Mouse (Mus musculus) stomach, embryonic 14.5 days (tissue): ENCODE data around the gene Pwp1. TPM values are rescaled to one million over a fixed set of nuclear protein-coding genes. Genes with fewer than 3 reads are reported as not detected.
A peak's percentile ranks its signal among the peaks of the same experiment; 100 is the strongest.
"Not testable (repeated sequence)": the region's sequence is repeated elsewhere in the genome, so short reads cannot be mapped to it uniquely, and the experiment has no call there.

Experiments used
- ATAC-seq: fragments of 200-750 bp; cut with Nextera tagmentation; 2 replicates; pipeline ENCODE4 v1.8.0; 2017; ENCODE audit warnings: low read depth, moderate TSS enrichment; ENCODE audit not compliant: insufficient number of reproducible peaks, insufficient read depth, low FRiP score
- H3K27ac ChIP-seq: fragments of 300-500 bp; sonication (generic); 2 replicates; pipeline ENCODE4 v1.5.1; 2014; ENCODE audit warnings: mild to moderate bottlenecking, low read length, moderate library complexity, mixed read lengths
- H3K27me3 ChIP-seq: fragments of 300-500 bp; sonication (generic); 2 replicates; pipeline ENCODE4 v1.6.1; 2014; ENCODE audit warnings: low read length, control low read depth, mixed read lengths; ENCODE audit not compliant: control insufficient read depth, insufficient read depth
- H3K36me3 ChIP-seq: fragments of 300-500 bp; sonication (generic); 2 replicates; pipeline ENCODE4 v1.6.1; 2014; ENCODE audit warnings: mild to moderate bottlenecking, control low read depth, low read length, moderate library complexity, mixed read lengths; ENCODE audit not compliant: control insufficient read depth, insufficient read depth
- H3K4me1 ChIP-seq: fragments of 300-500 bp; sonication (generic); 2 replicates; pipeline ENCODE4 v1.6.1; 2014; ENCODE audit warnings: low read length, control low read depth, mixed read lengths; ENCODE audit not compliant: control insufficient read depth, insufficient read depth
- H3K4me2 ChIP-seq: fragments of 300-500 bp; sonication (generic); replicated peaks from 2 replicates; pipeline ENCODE4 v1.6.1; 2014; ENCODE audit warnings: low read depth, low read length, control low read depth
- H3K4me3 ChIP-seq: fragments of 300-500 bp; sonication (generic); 2 replicates; pipeline ENCODE4 v1.5.1; 2014; ENCODE audit warnings: low read depth, low read length, control low read depth
- H3K9ac ChIP-seq: fragments of 300-500 bp; sonication (generic); replicated peaks from 2 replicates; pipeline ENCODE4 v1.6.1; 2014; ENCODE audit warnings: low read depth, mild to moderate bottlenecking, control low read depth, low read length, moderate library complexity, mixed read lengths
- H3K9me3 ChIP-seq: fragments of 300-500 bp; sonication (generic); 2 replicates; pipeline ENCODE4 v1.6.1; 2016; ENCODE audit warnings: low read depth, low read length, control low read depth; ENCODE audit not compliant: control insufficient read depth
- WGBS: fragments of 180-500 bp; shearing (Covaris S2); extraction: QIAGEN DNeasy Blood & Tissue Kit; methylation state at CpG from one replicate; pipeline ENCODE4 v1.1.7; 2014; 5-methylcytosine and 5-hydroxymethylcytosine counted together
- polyA plus RNA-seq: library from polyadenylated mRNA; unstranded; fragments of >200 nt; fragmentation: Nextera tagmentation; extraction: Ambion mirVana; gene quantifications from 2 replicates; pipeline ENCODE4 v1.2.1, GENCODE M21; 2014

Pwp1 gene
- polyA plus RNA-seq = 72.2 and 73.6 TPM in 2 replicates

GRCm38 (mm10) chr10:85829085-85829853 lies at the start of gene Pwp1:
Gene Pwp1, plus strand, starts transcription at chr10:85829494.
- ATAC-seq = peak; percentile 87
- not testable (repeated sequence) for H3K9me3 ChIP-seq, H3K4me1 ChIP-seq, H3K36me3 ChIP-seq, H3K27ac ChIP-seq, H3K27me3 ChIP-seq
- peak within 1 kb of the TSS; percentile 75 for H3K4me2 ChIP-seq
- H3K4me3 ChIP-seq = peak within 1 kb of the TSS; percentile 38
- 3% methylated on average over 49 of the region's 49 CpGs for WGBS
- H3K9ac ChIP-seq = peak within 1 kb of the TSS; percentile 61

GRCm38 (mm10) chr10:85822143-85822696 lies 7.1 kb upstream of the Pwp1 start:
- not testable (repeated sequence) for H3K9me3 ChIP-seq, ATAC-seq, H3K36me3 ChIP-seq, H3K4me1 ChIP-seq, H3K9ac ChIP-seq, H3K27ac ChIP-seq, H3K4me2 ChIP-seq, H3K27me3 ChIP-seq, H3K4me3 ChIP-seq
- 77% methylated on average over 1 of the region's 3 CpGs for WGBS

GRCm38 (mm10) chr10:85823752-85824151 lies 5.5 kb upstream of the Pwp1 start:
- not testable (repeated sequence) for ATAC-seq, H3K4me3 ChIP-seq, H3K36me3 ChIP-seq, H3K4me2 ChIP-seq, H3K27me3 ChIP-seq, H3K9me3 ChIP-seq, H3K4me1 ChIP-seq, H3K9ac ChIP-seq, H3K27ac ChIP-seq
- WGBS = 88% methylated on average over 1 of the region's 1 CpGs

- not testable (repeated sequence) for H3K27ac ChIP-seq, ATAC-seq, H3K4me3 ChIP-seq, H3K4me1 ChIP-seq, H3K36me3 ChIP-seq, H3K27me3 ChIP-seq, H3K9ac ChIP-seq, H3K9me3 ChIP-seq
- WGBS = 60% methylated on average over 5 of the region's 5 CpGs
- peak overlapping the region; percentile 75 for H3K4me2 ChIP-seq
Observed at GRCm38 (mm10) chr10:85828722-85829084, 591 bp upstream of the Pwp1 start.

DNA sequence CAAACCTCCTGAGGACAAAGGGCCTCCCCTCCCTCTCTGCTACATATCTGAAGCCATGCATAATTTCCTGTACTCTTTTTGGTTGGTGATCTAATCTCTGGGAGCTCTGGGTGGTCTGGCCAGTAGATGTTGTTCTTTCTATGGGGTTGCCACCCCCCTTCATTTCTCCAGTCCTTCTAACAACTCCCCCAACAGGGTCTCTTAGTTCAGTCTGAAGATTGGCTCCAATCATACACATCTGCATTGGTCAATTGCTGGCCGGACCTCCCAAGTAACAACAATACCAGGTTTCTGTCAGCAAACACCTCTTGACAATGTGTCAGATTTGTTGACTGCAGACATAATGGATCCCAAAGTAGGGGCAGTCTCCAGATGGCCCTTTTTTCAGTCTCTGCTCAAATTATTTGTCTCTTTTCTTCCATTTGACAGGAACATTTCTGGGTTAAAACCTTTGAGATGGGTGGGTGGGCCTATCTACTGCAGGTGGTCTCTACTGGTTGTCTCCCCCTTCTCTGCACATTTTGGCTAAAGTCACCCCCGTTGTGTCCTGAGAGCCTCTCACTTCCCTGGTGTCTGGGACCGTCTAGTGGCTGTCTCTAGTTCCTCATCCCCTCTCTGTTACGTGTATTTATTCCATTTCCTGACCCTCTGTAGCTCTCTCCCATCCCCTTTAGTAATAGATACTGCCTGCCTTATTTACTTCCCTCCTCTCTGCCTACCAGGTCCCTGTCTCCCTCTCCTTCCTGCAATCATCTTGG lies 17.0 kb downstream of the Pwp1 start:
- no peaks in the 10 kb centered on the region for H3K9me3 ChIP-seq
- H3K36me3 ChIP-seq = no peaks in the 10 kb centered on the region
- no peak overlapping the region for H3K4me2 ChIP-seq
- no peak overlapping the region for H3K4me3 ChIP-seq
- no peak for ATAC-seq
- H3K27me3 ChIP-seq = no peaks in the 10 kb centered on the region
- H3K9ac ChIP-seq = no peak overlapping the region
- WGBS = 60% methylated on average over 4 of the region's 4 CpGs
- H3K4me1 ChIP-seq = no peaks in the 10 kb centered on the region
- no peak overlapping the region for H3K27ac ChIP-seq

- WGBS = under 1% methylated on average over 53 of the region's 55 CpGs
- no peaks in the 10 kb centered on the region for H3K27me3 ChIP-seq
- H3K9ac ChIP-seq = peak overlapping the region; percentile 79
- ATAC-seq = peak; percentile 93
- H3K27ac ChIP-seq = peak overlapping the region; percentile 10; the same call in 1 of the 2 replicates
- H3K4me2 ChIP-seq = peak overlapping the region; percentile 46
- peaks cover 24% of the 10 kb centered on the region for H3K36me3 ChIP-seq
- no peaks in the 10 kb centered on the region for H3K9me3 ChIP-seq
- peaks cover 6% of the 10 kb centered on the region; the same call in 1 of the 2 replicates for H3K4me1 ChIP-seq
- H3K4me3 ChIP-seq = peak overlapping the region; percentile 76
Observed at GRCm38 (mm10) chr10:85871698-85872478, 42.6 kb downstream of the Pwp1 start.

DNA sequence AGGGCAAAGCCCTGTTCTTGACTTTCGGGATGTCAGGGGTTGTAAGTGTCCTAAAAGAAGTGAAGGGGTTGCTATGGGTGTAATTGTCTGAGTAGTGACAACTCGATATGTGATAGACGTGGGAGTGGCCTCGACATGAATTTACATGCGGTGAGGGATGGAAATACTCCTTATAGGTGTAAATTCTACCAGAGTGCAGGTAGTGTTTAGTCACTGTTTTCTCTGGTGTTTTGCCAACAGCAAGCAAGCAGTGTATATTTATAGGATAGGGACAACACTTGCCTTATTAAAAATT lies 43.1 kb downstream of the Pwp1 start:
- H3K36me3 ChIP-seq = peaks cover 24% of the 10 kb centered on the region
- peak overlapping the region; percentile 76 for H3K4me3 ChIP-seq
- ATAC-seq = no peak
- no peaks in the 10 kb centered on the region for H3K27me3 ChIP-seq
- no peak overlapping the region for H3K27ac ChIP-seq
- H3K9ac ChIP-seq = peak overlapping the region; percentile 79
- WGBS = 2% methylated on average over 5 of the region's 5 CpGs
- no peaks in the 10 kb centered on the region for H3K9me3 ChIP-seq
- H3K4me2 ChIP-seq = peak overlapping the region; percentile 46
- peaks cover 6% of the 10 kb centered on the region; the same call in 1 of the 2 replicates for H3K4me1 ChIP-seq

- ATAC-seq = no peak
- 90% methylated on average over 13 of the region's 13 CpGs for WGBS
- H3K36me3 ChIP-seq = peaks cover 28% of the 10 kb centered on the region
Observed at GRCm38 (mm10) chr10:85873861-85874544, 44.7 kb downstream of the Pwp1 start.

More at GRCm38 (mm10) chr10:85873861-85874544, 44.7 kb downstream of the Pwp1 start:
- peaks cover 6% of the 10 kb centered on the region; the same call in 1 of the 2 replicates for H3K4me1 ChIP-seq
- H3K27ac ChIP-seq = no peak overlapping the region
- H3K4me3 ChIP-seq = no peak overlapping the region
- no peak overlapping the region for H3K9ac ChIP-seq
- H3K4me2 ChIP-seq = no peak overlapping the region
- no peaks in the 10 kb centered on the region for H3K27me3 ChIP-seq
- H3K9me3 ChIP-seq = no peaks in the 10 kb centered on the region
